Mouse (Mus musculus): Measurements from ENCODE around the gene Ptprt. TPM values are rescaled to one million over a fixed set of nuclear protein-coding genes. Genes with fewer than 3 reads are reported as not detected.

Ptprt gene
- polyA plus RNA-seq, 1 experiment from 2014 or later, result 0.05 TPM

DNA sequence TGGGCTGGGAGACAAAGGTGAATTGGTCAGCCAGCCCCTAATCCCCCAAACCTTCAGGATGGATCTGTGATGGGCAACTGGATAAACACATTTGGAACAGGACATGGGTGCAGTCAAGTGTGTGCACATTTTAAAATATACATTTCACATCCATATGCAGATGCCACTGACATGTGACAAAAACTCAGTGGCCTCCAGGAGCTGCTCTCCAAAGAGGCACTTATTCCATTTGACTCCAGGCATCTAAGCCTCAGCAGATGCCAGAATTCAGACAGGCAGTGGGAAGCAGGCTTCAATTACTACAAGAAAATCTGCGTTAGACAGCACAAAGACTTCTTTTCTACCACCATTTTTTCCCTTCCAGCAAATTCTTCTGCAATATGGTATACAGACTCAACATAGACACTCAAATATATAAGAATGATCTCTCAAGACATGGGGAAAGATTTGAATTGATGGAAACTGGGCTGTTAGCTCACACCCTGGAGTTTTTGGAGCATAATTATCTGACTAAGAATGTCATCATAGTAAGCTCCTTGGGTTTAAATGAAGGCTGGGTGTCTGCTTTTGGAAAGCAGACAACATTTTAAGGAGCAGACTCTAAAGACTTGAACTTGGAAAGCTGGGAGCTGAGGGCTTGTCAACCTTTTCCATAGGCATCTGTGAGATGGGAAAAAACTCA is 580.1 kb downstream of the Ptprt start:
- Histone ChIP-seq H3K27ac (ENCODE audit: low read length) (no peak overlapping the region), H3K9me3 (replicated peaks; ENCODE audit: control insufficient read depth, low read length) (no peaks in the 10 kb centered on the region), H3K4me1 (ENCODE audit: control insufficient read depth, low read depth, low read length) (no peaks in the 10 kb centered on the region), H3K27me3 (ENCODE audit: control insufficient read depth, insufficient read depth, low read depth, low read length) (no peaks in the 10 kb centered on the region), H3K36me3 (ENCODE audit: control insufficient read depth, insufficient read depth) (no peaks in the 10 kb centered on the region), H3K9ac (ENCODE audit: low read depth, low read length) (no peak overlapping the region), H3K4me2 (ENCODE audit: low read depth, low read length) (no peak overlapping the region), H3K4me3 (ENCODE audit: low read depth, low read length) (no peak overlapping the region)
- ATAC-seq (ENCODE audit: low read depth), result no peak
- 45% methylated on average over 1 of the region's 1 CpGs for WGBS (ENCODE audit: insufficient replicate concordance)

- no peak overlapping the region for H3K27ac ChIP-seq (ENCODE audit: low read length)
- 79% methylated on average over 5 of the region's 5 CpGs for WGBS (ENCODE audit: insufficient replicate concordance)
- H3K4me3 ChIP-seq (ENCODE audit: low read depth, low read length), result no peak overlapping the region
These were observed 582.2 kb downstream of the Ptprt start for GRCm38 (mm10) chr2:162078571-162079280.

GRCm38 (mm10) chr2:162052816-162053215 is 608.1 kb downstream of the Ptprt start:
- Histone ChIP-seq H3K4me3 (ENCODE audit: low read depth, low read length) (no peak overlapping the region), H3K4me2 (ENCODE audit: low read depth, low read length) (no peak overlapping the region), H3K4me1 (ENCODE audit: control insufficient read depth, low read depth, low read length) (no peaks in the 10 kb centered on the region), H3K36me3 (ENCODE audit: control insufficient read depth, insufficient read depth) (no peaks in the 10 kb centered on the region), H3K9ac (ENCODE audit: low read depth, low read length) (no peak overlapping the region), H3K27me3 (ENCODE audit: control insufficient read depth, insufficient read depth, low read depth, low read length) (no peaks in the 10 kb centered on the region), H3K27ac (ENCODE audit: low read length) (no peak overlapping the region), H3K9me3 (replicated peaks; ENCODE audit: control insufficient read depth, low read length) (no peaks in the 10 kb centered on the region)
- 78% methylated on average over 3 of the region's 3 CpGs for WGBS (ENCODE audit: insufficient replicate concordance)
- ATAC-seq (ENCODE audit: low read depth), result no peak

More at GRCm38 (mm10) chr2:162078571-162079280, 582.2 kb downstream of the Ptprt start:
- Histone ChIP-seq H3K27me3 (ENCODE audit: control insufficient read depth, insufficient read depth, low read depth, low read length) (no peaks in the 10 kb centered on the region), H3K4me1 (ENCODE audit: control insufficient read depth, low read depth, low read length) (no peaks in the 10 kb centered on the region), H3K9me3 (replicated peaks; ENCODE audit: control insufficient read depth, low read length) (no peaks in the 10 kb centered on the region), H3K9ac (ENCODE audit: low read depth, low read length) (no peak overlapping the region), H3K36me3 (ENCODE audit: control insufficient read depth, insufficient read depth) (no peaks in the 10 kb centered on the region), H3K4me2 (ENCODE audit: low read depth, low read length) (no peak overlapping the region)
- ATAC-seq (ENCODE audit: low read depth), result no peak

- Histone ChIP-seq H3K27ac (ENCODE audit: low read length) (no peak overlapping the region), H3K4me3 (ENCODE audit: low read depth, low read length) (no peak overlapping the region), H3K9me3 (replicated peaks; ENCODE audit: control insufficient read depth, low read length) (no peaks in the 10 kb centered on the region), H3K4me2 (ENCODE audit: low read depth, low read length) (no peak overlapping the region), H3K36me3 (ENCODE audit: control insufficient read depth, insufficient read depth) (no peaks in the 10 kb centered on the region), H3K9ac (ENCODE audit: low read depth, low read length) (no peak overlapping the region), H3K27me3 (ENCODE audit: control insufficient read depth, insufficient read depth, low read depth, low read length) (no peaks in the 10 kb centered on the region), H3K4me1 (ENCODE audit: control insufficient read depth, low read depth, low read length) (no peaks in the 10 kb centered on the region)
- WGBS (ENCODE audit: insufficient replicate concordance), result 74% methylated on average over 4 of the region's 4 CpGs
- no peak for ATAC-seq (ENCODE audit: low read depth)
These were observed 610.7 kb downstream of the Ptprt start for GRCm38 (mm10) chr2:162050198-162050597.

- Histone ChIP-seq H3K27me3 (ENCODE audit: control insufficient read depth, insufficient read depth, low read depth, low read length) (no peaks in the 10 kb centered on the region), H3K27ac (ENCODE audit: low read length) (no peak overlapping the region), H3K4me2 (ENCODE audit: low read depth, low read length) (no peak overlapping the region), H3K9ac (ENCODE audit: low read depth, low read length) (no peak overlapping the region), H3K9me3 (replicated peaks; ENCODE audit: control insufficient read depth, low read length) (no peaks in the 10 kb centered on the region), H3K36me3 (ENCODE audit: control insufficient read depth, insufficient read depth) (no peaks in the 10 kb centered on the region), H3K4me3 (ENCODE audit: low read depth, low read length) (no peak overlapping the region), H3K4me1 (ENCODE audit: control insufficient read depth, low read depth, low read length) (no peaks in the 10 kb centered on the region)
- no peak for ATAC-seq (ENCODE audit: low read depth)
- WGBS (ENCODE audit: insufficient replicate concordance), result 40% methylated on average over 4 of the region's 4 CpGs
These were observed 625.3 kb downstream of the Ptprt start for GRCm38 (mm10) chr2:162035615-162036014.

DNA sequence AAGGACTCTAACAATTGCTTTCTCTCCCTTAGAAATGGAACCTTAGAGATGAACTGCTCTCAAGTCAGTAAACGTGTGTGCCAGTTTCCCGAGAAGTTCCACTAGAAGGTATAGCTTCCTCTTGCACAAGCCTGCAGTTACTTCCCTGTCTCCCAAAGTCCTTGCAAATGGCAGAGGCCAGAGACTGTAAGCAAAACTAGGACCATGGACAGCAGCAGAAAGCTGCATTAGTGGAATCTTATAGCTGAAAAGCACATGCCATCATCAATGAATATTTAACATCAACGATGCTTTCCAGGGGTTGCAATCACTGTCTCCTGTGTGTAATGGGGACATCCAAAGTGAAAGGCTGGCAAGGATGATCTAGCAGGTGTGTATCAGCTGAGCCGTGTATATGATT is 629.3 kb downstream of the Ptprt start:
- Histone ChIP-seq H3K9me3 (replicated peaks; ENCODE audit: control insufficient read depth, low read length) (no peaks in the 10 kb centered on the region), H3K36me3 (ENCODE audit: control insufficient read depth, insufficient read depth) (no peaks in the 10 kb centered on the region), H3K4me1 (ENCODE audit: control insufficient read depth, low read depth, low read length) (no peaks in the 10 kb centered on the region), H3K9ac (ENCODE audit: low read depth, low read length) (no peak overlapping the region), H3K4me2 (ENCODE audit: low read depth, low read length) (no peak overlapping the region), H3K27ac (ENCODE audit: low read length) (no peak overlapping the region), H3K4me3 (ENCODE audit: low read depth, low read length) (no peak overlapping the region), H3K27me3 (ENCODE audit: control insufficient read depth, insufficient read depth, low read depth, low read length) (no peaks in the 10 kb centered on the region)
- 42% methylated on average over 4 of the region's 4 CpGs for WGBS (ENCODE audit: insufficient replicate concordance)
- ATAC-seq (ENCODE audit: low read depth), result no peak

- Histone ChIP-seq H3K9ac (ENCODE audit: low read depth, low read length) (no peak overlapping the region), H3K27ac (ENCODE audit: low read length) (no peak overlapping the region), H3K4me3 (ENCODE audit: low read depth, low read length) (no peak overlapping the region), H3K4me2 (ENCODE audit: low read depth, low read length) (no peak overlapping the region), H3K4me1 (ENCODE audit: control insufficient read depth, low read depth, low read length) (no peaks in the 10 kb centered on the region), H3K9me3 (replicated peaks; ENCODE audit: control insufficient read depth, low read length) (peaks cover 2% of the 10 kb centered on the region; the same call in 1 of the 2 replicates), H3K36me3 (ENCODE audit: control insufficient read depth, insufficient read depth) (no peaks in the 10 kb centered on the region), H3K27me3 (ENCODE audit: control insufficient read depth, insufficient read depth, low read depth, low read length) (no peaks in the 10 kb centered on the region)
- 42% methylated on average over 7 of the region's 7 CpGs for WGBS (ENCODE audit: insufficient replicate concordance)
- ATAC-seq (ENCODE audit: low read depth), result no peak
These were observed 659.9 kb downstream of the Ptprt start for GRCm38 (mm10) chr2:162001016-162001415.

GRCm38 (mm10) chr2:161982311-161982710 is 678.6 kb downstream of the Ptprt start:
- no peak overlapping the region for H3K27ac ChIP-seq (ENCODE audit: low read length)
- H3K4me2 ChIP-seq (ENCODE audit: low read depth, low read length), result no peak overlapping the region
- H3K9ac ChIP-seq (ENCODE audit: low read depth, low read length), result no peak overlapping the region
- no peaks in the 10 kb centered on the region for H3K27me3 ChIP-seq (ENCODE audit: control insufficient read depth, insufficient read depth, low read depth, low read length)
- H3K4me1 ChIP-seq (ENCODE audit: control insufficient read depth, low read depth, low read length), result no peaks in the 10 kb centered on the region
- no peaks in the 10 kb centered on the region for H3K36me3 ChIP-seq (ENCODE audit: control insufficient read depth, insufficient read depth)
- ATAC-seq (ENCODE audit: low read depth), result no peak
- H3K9me3 ChIP-seq (replicated peaks; ENCODE audit: control insufficient read depth, low read length), result no peaks in the 10 kb centered on the region
- 44% methylated on average over 3 of the region's 3 CpGs for WGBS (ENCODE audit: insufficient replicate concordance)
- no peak overlapping the region for H3K4me3 ChIP-seq (ENCODE audit: low read depth, low read length)

All from liver, embryonic 16.5 days (tissue).